Mouse (Mus musculus): ENCODE results near the gene Papolg. TPM values are rescaled to one million over a fixed set of nuclear protein-coding genes. Genes with fewer than 3 reads are reported as not detected.

Papolg gene
- total and polyA plus RNA-seq, 3 experiments, result 1.3 to 49.4 (median 29.4) TPM

- no peak for TF ChIP-seq POLR2AphosphoS5 (IDR thresholded peaks at IDR 0.05; ENCODE audit: insufficient replicate concordance, low read depth, low read length)
- no peak for TF ChIP-seq GATA1 (IDR thresholded peaks at IDR 0.05; ENCODE audit: borderline replicate concordance, low read length)
- TF ChIP-seq GATA2 (IDR thresholded peaks at IDR 0.05; ENCODE audit: borderline replicate concordance, low read depth, low read length), result no peak
- H3K36me3 ChIP-seq (replicated peaks), result no peaks in the 10 kb centered on the region
- H3K4me1 ChIP-seq (ENCODE audit: insufficient read depth, low read depth, low read length), result no peaks in the 10 kb centered on the region
- DNase-seq (ENCODE audit: low spot score) (no peak), ATAC-seq (ENCODE audit: extremely low read depth, insufficient number of reproducible peaks, low FRiP score, poor library complexity, severe bottlenecking) (no peak)
- H3K4me3 ChIP-seq (ENCODE audit: low read depth, low read length), result no peak overlapping the region
- no peaks in the 10 kb centered on the region for H3K9me3 ChIP-seq (replicated peaks)
- H3K27me3 ChIP-seq (ENCODE audit: insufficient read depth, low read length), result peaks cover 27% of the 10 kb centered on the region
Observed at GRCm38 (mm10) chr11:23846016-23846815, 48.8 kb downstream of the Papolg start.

DNA sequence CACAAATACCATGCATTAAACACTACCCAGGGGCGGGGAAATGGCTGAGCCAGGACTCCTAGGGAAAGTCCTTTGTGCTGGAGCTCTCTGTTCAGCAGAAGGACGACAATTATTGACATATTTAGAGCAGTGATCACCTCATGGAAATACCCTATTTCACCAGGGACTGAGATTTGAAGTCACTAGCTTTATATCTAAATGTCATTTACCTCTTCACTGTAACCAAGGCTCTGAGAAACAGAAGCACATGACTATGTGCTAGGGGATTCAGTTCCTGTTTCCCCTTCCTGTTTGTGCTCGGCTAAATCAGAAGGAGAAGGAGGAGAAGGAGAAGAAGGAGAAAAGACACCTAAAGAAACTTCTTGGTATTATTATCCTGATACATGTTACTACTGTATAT is 71.8 kb downstream of the Papolg start:
- TF ChIP-seq GATA2 (IDR thresholded peaks at IDR 0.05; ENCODE audit: borderline replicate concordance, low read depth, low read length) (no peak), TAL1 (conservative IDR thresholded peaks at IDR 0.05; ENCODE audit: low read depth, low read length) (no peak)
- Histone ChIP-seq H3K36me3 (replicated peaks) (no peaks in the 10 kb centered on the region), H3K27me3 (ENCODE audit: insufficient read depth, low read length) (no peaks in the 10 kb centered on the region), H3K4me3 (ENCODE audit: low read depth, low read length) (no peak overlapping the region), H3K4me1 (ENCODE audit: insufficient read depth, low read depth, low read length) (peaks cover 4% of the 10 kb centered on the region; the same call in 1 of the 2 replicates), H3K9me3 (replicated peaks) (no peaks in the 10 kb centered on the region)
- ATAC-seq (ENCODE audit: extremely low read depth, insufficient number of reproducible peaks, low FRiP score, poor library complexity, severe bottlenecking) (no peak), DNase-seq (ENCODE audit: low spot score) (no peak)

GRCm38 (mm10) chr11:23821652-23822051 is 73.4 kb downstream of the Papolg start:
- Histone ChIP-seq H3K27me3 (ENCODE audit: insufficient read depth, low read length) (no peaks in the 10 kb centered on the region), H3K4me3 (ENCODE audit: low read depth, low read length) (no peak overlapping the region), H3K4me1 (ENCODE audit: insufficient read depth, low read depth, low read length) (peaks cover 4% of the 10 kb centered on the region; the same call in 1 of the 2 replicates), H3K9me3 (replicated peaks) (no peaks in the 10 kb centered on the region), H3K36me3 (replicated peaks) (no peaks in the 10 kb centered on the region)
- ATAC-seq (ENCODE audit: extremely low read depth, insufficient number of reproducible peaks, low FRiP score, poor library complexity, severe bottlenecking) (no peak), DNase-seq (ENCODE audit: low spot score) (no peak)
- TF ChIP-seq POLR2AphosphoS5 (IDR thresholded peaks at IDR 0.05; ENCODE audit: insufficient replicate concordance, low read depth, low read length) (no peak), GATA1 (IDR thresholded peaks at IDR 0.05; ENCODE audit: borderline replicate concordance, low read length) (no peak), CTCF (IDR thresholded peaks at IDR 0.05; ENCODE audit: low read depth, low read length) (no peak), TAL1 (conservative IDR thresholded peaks at IDR 0.05; ENCODE audit: low read depth, low read length) (no peak), GATA2 (IDR thresholded peaks at IDR 0.05; ENCODE audit: borderline replicate concordance, low read depth, low read length) (no peak)

GRCm38 (mm10) chr11:23820977-23821376 is 74.1 kb downstream of the Papolg start:
- ATAC-seq (ENCODE audit: extremely low read depth, insufficient number of reproducible peaks, low FRiP score, poor library complexity, severe bottlenecking) (no peak), DNase-seq (ENCODE audit: low spot score) (no peak)
- Histone ChIP-seq H3K36me3 (replicated peaks) (no peaks in the 10 kb centered on the region), H3K27me3 (ENCODE audit: insufficient read depth, low read length) (no peaks in the 10 kb centered on the region), H3K4me3 (ENCODE audit: low read depth, low read length) (no peak overlapping the region), H3K9me3 (replicated peaks) (no peaks in the 10 kb centered on the region), H3K4me1 (ENCODE audit: insufficient read depth, low read depth, low read length) (peaks cover 4% of the 10 kb centered on the region; the same call in 1 of the 2 replicates)
- TF ChIP-seq GATA1 (IDR thresholded peaks at IDR 0.05; ENCODE audit: borderline replicate concordance, low read length) (no peak), TAL1 (conservative IDR thresholded peaks at IDR 0.05; ENCODE audit: low read depth, low read length) (no peak)

GRCm38 (mm10) chr11:23818745-23819144 is 76.3 kb downstream of the Papolg start:
- Histone ChIP-seq H3K9me3 (replicated peaks) (no peaks in the 10 kb centered on the region), H3K36me3 (replicated peaks) (no peaks in the 10 kb centered on the region), H3K4me3 (ENCODE audit: low read depth, low read length) (no peak overlapping the region), H3K4me1 (ENCODE audit: insufficient read depth, low read depth, low read length) (peaks cover 4% of the 10 kb centered on the region; the same call in 1 of the 2 replicates), H3K27me3 (ENCODE audit: insufficient read depth, low read length) (no peaks in the 10 kb centered on the region)
- TF ChIP-seq GATA1 (IDR thresholded peaks at IDR 0.05; ENCODE audit: borderline replicate concordance, low read length), result no peak
- no peak for TF ChIP-seq GATA2 (IDR thresholded peaks at IDR 0.05; ENCODE audit: borderline replicate concordance, low read depth, low read length)
- no peak for TF ChIP-seq TAL1 (conservative IDR thresholded peaks at IDR 0.05; ENCODE audit: low read depth, low read length)
- TF ChIP-seq CTCF (IDR thresholded peaks at IDR 0.05; ENCODE audit: low read depth, low read length), result no peak
- TF ChIP-seq POLR2AphosphoS5 (IDR thresholded peaks at IDR 0.05; ENCODE audit: insufficient replicate concordance, low read depth, low read length), result no peak
- ATAC-seq (ENCODE audit: extremely low read depth, insufficient number of reproducible peaks, low FRiP score, poor library complexity, severe bottlenecking), result 0 out of 2 replicates have a peak, but pooled peaks have one; percentile 8
- no peak for DNase-seq (ENCODE audit: low spot score)

Other genes with a start within 250 kb of the Papolg start
- gene Pus10, start 229.6 kb downstream of the Papolg start, total RNA-seq (2014; fragmentation: Nextera tagmentation), result 50.6 and 54.6 TPM in 2 replicates
- 38.7 and 50.9 TPM in 2 replicates for gene Pus10, start 229.6 kb downstream of the Papolg start, total RNA-seq (2017)
- gene Pus10, start 229.6 kb downstream of the Papolg start, polyA plus RNA-seq (2012), result 4.2 and 7.0 TPM in 2 replicates
- 26.7 and 35.2 TPM in 2 replicates for gene Pex13, start 229.3 kb downstream of the Papolg start, total RNA-seq (2014; fragmentation: Nextera tagmentation)
- 16.4 and 18.1 TPM in 2 replicates for gene Pex13, start 229.3 kb downstream of the Papolg start, total RNA-seq (2017)
- 16.3 and 16.7 TPM in 2 replicates for gene Pex13, start 229.3 kb downstream of the Papolg start, polyA plus RNA-seq (2012)
- gene Rel, start 124.3 kb downstream of the Papolg start, total RNA-seq (2014; fragmentation: Nextera tagmentation), result 18.0 and 20.5 TPM in 2 replicates
- gene Rel, start 124.3 kb downstream of the Papolg start, total RNA-seq (2017), result 5.8 and 7.4 TPM in 2 replicates
- 0.52 and 0.60 TPM in 2 replicates for gene Rel, start 124.3 kb downstream of the Papolg start, polyA plus RNA-seq (2012)
- gene A830031A19Rik, start 179.8 kb upstream of the Papolg start, total RNA-seq (2014; fragmentation: Nextera tagmentation), result not detected in 2 replicates
- gene A830031A19Rik, start 179.8 kb upstream of the Papolg start, total RNA-seq (2017), result 0.16 TPM in 1 of 2 replicates, not detected in the other
- gene A830031A19Rik, start 179.8 kb upstream of the Papolg start, polyA plus RNA-seq (2012), result not detected in 2 replicates
- gene Bcl11a, start 182.8 kb upstream of the Papolg start, total RNA-seq (2014; fragmentation: Nextera tagmentation), result 93.2 and 102 TPM in 2 replicates
- 20.6 and 25.4 TPM in 2 replicates for gene Bcl11a, start 182.8 kb upstream of the Papolg start, total RNA-seq (2017)
- gene Bcl11a, start 182.8 kb upstream of the Papolg start, polyA plus RNA-seq (2012), result 53.5 and 54.9 TPM in 2 replicates